Mouse (Mus musculus) spleen, postnatal 10 days (tissue): Measurements from ENCODE around the gene Bub1.

Experiments used
- DNase-seq, 2 experiments: peaks; one replicate each; pipeline ENCODE4 v3.0.0; 2021 to 2022; ENCODE audit warnings: low spot score in 2 of 2

Gene Bub1

DNA sequence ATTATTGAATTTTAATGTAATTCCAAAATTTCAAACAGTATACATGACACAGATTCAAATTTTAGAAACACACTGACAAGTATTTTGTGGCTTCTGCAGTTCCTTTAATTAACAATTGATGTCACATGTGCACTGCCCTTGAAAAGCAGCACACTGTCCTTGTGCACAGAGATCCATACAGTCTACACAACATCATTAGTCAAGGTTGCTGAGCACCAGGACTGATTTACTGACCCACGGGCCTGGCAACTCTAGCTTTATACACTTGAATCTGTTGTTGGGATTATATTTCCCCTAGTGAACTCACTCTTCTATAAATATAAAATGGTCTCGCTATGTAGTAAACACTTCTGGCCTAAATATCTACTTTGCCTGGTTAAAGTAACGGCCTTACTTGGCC is 56.7 kb downstream of the Bub1 start:
- no peak for DNase-seq

DNA sequence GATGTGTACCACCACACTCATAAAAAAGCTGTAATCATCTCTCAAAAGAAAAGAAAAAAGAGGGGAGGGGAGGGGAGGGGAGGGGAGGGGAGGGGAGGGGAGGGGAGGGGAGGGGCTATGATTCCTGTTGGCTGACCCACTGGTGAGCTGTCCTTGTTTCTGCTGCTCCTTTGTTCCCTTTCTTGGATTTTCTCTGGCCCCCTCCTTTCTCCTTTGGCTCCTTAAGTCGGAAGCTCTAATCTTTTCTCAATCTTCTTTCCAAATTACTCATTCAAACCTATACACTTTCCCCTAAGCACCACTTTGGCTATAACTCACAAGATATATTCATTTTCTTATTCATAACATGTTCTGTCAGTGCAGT is 57.1 kb downstream of the Bub1 start:
- DNase-seq: no peak

DNA sequence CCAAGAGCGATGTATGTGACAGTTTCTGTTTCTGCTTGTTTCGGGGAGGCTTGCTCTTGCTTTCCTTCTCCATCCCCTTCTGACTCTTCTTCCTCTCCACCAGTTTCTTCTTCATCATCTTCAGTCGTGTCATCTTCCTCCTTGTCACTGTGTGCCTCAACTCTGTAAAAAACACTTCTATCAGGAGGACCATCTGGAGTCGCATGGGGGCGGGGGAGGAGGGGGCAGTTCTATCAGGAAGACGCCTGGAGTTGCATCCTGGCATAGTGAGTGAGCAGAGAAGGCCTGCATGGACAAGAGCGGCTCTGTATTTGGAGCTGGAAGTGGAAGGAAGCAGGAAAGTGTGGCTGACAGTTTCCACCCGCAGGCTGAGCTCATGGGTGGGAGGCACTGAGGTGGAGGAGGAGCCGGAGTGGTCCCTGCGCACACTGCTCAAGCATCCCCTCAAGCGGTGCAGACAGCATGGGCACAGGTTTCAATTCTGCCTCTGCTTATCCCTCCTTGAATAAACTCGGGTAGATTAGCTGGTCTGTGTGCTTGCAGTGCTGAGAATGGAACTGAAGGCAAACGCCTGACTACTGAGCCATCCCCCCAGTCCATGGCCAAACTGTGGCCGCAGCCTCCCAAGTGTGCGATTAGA is 57.6 kb downstream of the Bub1 start:
- DNase-seq: no peak

DNA sequence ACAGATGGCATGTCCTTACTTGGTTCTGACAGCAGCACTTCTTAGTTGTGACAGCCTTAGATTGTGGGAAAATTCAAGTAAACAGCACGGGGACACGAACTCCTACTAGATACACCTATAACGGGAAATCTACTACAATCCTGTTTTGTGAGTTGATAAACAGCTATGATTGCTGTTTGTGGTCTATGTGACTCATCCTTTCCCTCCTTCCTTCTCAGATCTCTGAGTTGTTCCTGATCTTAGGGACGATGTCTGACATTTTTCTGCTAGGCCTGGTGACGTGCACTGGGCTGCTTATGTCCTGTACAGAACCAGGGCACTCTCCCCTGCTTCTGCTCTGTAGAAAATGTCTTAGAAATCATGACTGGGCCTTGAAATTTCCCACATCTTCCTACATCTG is 70.1 kb downstream of the Bub1 start:
- no peak for DNase-seq

DNA sequence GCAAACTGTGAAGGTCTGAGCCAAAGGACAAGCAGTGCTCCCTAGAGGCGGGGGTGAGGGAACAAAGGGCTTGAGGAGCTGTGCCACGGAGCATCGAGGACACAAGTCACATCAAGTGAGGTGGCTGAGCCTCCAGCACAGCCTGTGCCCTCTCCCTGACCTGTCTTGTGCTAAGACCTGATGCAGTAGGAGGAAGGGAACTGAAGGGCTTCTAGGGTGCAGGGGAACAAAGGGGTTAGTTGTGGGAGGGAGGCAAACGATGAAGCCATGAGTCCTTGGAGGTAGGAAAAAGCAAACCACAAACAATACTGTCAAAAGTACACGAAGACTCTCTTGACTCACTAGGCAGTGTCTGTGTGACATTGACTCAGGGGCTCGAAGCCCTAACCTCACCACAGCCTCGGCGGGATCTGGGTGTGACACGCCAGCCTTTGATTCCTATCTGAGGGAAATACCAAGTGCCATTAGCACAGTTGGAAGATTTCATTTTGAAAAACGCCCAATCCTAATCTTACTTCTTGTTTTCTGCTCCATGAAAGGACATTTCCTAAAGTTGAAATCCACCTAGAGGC is 71.2 kb downstream of the Bub1 start:
- DNase-seq: no peak

DNA sequence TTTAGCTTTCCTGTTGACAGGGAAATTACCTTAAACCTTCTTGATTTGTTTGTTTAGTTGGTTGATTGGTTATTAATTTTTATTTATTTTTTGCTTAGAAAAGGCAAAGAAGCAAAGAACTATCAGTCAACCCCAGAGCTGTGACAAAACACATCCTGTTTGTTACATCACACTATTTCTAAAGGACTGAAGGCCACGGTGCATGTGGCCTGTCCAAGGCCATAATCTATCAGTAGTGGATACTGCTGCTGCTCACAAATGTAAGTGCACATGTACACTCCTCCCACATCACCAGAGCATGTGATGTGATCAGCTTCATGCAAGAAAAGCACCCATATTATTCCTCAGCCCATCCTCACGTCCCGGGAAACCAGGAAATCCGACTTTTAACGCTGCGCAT is 71.7 kb downstream of the Bub1 start:
- no peak for DNase-seq

DNA sequence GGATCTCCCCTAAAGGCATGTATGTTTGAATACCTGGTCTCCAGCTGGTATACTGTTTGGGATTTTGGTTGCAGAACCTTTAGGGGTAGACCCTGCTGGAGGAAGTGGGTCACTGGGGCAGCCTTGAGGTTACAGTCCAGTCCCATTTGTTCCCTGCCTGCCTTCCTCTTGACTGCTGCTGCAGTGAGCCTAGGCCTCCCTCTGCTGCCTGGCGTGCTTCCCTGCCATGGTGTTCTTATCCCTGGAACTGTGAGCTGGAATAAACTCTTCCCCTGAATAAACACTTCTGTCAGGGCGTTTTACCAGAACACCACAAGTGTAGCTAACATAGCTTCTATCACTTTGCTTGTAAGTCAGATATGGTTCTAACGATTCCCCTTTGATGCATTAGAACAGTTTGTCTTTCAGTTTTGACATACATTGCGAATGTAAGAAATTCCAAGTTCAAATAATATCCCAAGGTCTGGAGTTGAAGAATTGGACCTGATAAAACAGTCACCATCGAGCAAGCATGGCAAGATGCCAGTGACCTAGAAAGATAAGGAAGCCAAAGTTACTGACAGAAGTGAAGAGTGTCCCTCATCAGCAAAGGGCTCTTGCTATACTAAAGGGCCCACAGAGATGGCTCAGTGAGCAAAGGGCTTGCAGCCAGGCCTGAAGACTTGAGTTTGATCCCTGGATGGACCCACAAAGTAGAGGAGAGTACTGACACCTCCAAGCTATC is 72.3 kb downstream of the Bub1 start:
- no peak for DNase-seq

DNA sequence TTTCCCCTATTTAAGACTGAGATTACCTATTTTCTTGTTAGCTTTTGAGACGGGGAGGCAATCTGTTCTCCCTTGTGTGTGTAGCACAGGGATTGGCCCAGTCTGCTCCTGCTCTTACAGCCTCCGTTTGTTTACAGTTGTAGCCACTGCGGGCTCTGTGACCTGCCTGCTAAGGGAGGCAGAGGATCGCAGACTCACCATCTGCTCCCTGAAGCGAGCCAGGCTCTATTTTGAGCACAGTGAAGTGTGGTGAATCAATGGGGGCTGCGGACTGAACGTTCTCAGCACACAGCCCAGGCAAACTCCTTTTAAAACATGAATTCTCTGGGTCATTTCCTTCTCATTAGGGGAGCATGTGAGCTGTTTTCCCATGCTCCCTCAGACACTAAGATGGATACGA is 74.5 kb downstream of the Bub1 start:
- no peak for DNase-seq

DNA sequence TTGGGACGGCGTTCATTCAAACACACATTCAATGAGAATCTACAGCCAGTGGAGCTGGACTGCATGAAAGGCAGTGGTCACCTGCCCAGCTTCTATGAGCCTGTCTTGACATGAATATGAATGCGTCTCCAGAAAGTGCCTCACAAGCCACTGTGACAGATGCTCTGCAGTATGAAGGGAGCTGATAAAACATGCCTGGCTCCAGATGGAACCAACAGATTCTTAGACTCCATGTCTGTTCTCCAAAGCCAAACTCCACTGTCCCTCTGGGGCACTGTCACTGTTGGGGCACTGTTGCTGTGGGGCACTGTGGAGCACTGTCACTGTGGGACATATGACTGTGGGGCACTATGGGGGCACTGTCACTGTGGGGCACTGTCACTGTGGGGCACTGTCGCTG is 77.6 kb downstream of the Bub1 start:
- no peak for DNase-seq

DNA sequence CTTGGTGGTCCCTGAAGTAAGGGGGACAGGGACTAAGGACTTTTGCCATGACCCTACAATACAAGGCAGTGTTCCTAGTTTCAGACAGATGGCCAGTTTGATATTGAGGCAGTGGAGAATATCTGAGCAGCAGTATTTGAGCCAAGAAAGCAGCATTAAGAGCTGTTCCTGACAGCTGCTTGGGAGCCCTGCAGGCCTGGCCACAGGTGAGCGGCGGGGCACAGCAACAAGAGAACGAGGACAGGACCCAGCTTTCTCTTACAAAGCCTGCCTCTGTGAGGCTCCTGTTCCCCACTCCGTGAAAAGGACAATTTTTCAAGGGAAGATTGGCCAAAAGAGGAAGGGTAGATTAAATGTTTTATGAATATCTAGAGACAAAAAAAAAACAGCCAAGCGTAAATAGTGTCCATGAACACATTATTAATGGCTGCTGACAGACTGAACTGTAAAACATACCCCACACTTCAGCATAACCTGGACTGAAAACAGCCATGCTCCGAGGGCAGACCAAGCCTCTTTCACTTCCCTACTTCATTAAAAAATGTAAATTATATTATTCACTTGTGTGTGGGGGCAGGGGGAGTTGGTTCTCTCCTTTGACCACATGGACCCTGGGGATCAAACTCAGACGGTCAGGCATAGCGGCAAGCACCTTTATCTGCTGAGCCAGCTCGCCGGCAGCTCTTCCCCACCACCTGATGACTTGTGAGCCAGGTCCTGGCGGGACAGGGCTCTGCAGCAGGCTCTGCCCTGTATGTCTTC is 79.6 kb downstream of the Bub1 start:
- DNase-seq: no peak
